Mouse (Mus musculus): ENCODE measurements around the gene Gm42742.
A peak's percentile ranks its signal among the peaks of the same experiment; 100 is the strongest.

Gene Gm42742

DNA sequence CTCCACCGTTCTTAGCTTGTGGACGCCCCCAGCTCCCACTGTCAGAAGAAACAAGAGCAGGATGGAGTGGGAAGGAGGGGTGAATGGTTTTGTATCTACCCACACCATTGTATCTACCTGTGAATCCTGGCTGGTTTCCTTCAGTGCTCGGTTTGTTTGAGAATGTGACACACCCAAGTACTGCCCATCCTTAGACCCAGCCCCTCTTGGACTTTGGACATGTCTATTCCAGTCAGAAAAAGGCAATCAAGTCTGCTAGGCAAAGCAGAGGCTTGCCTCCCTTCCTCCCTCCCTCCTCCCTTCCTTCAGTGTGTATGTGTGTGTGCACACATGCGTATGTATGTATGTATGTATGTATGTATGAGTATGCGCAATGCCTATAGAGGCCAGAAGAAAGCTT is 17.3 kb downstream of the Gm42742 start:
- DNase-seq (ENCODE audit: low spot score in 2 of 2), result no peak

DNA sequence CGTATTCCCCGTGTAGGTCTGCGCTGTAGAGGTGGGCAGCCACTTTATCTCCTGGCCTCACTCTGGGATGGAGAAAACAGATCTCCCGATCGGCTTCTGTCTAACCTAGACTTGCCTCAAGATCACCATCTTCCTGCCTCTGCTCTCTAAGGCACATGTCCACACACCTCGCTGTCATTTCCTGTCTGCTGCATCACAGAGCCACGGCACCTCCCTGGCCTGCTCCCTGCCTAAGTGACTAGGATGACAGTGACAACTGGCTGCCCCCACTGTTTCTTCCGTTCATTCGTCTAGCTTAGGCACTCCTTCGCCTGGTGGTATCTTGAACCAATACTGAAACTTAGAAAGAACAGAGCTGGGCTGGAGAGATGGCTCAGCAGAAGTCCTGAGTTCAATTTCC is 21.3 kb downstream of the Gm42742 start:
- DNase-seq (ENCODE audit: low spot score in 2 of 2), result no peak

DNA sequence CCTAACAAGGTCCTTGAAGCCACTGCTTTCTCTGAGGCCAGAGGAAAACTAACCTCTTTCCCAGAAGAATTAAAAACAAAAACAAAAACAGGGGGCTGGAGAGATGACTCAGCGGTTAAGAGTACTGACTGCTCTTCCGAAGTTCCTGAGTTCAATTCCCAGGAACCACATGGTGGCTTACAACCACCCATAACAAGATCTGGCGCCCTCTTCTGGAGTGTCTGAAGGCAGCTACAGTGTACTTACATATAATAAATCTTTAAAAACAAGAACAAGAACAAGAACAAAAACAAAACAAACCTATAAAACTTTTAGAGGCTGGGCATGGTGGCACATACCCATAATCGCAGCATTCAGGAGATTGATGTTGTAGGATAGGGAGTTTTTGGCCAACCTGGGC is 24.4 kb downstream of the Gm42742 start:
- no peak for DNase-seq (ENCODE audit: low spot score in 2 of 2)

DNA sequence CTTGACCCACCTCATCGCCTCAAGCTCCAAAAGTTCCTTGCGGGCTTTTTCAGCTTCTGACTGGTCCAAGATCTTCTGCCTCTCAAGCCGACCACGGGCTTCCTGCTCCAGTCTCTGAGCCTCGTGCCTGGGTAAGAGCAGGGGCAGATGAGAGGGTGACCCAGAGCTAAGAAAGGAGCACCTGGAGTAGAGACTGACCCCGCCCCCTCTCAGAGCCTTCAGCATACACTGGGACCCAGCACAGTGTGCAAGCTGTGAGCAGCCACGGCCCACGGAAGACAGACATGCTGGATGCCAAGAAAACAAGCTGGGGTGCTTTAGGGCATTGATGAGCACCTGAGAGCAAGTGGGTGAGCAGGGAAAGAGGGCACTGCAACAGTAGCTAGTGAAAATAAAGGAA is 32.1 kb downstream of the Gm42742 start:
- no peak for DNase-seq (ENCODE audit: low spot score in 2 of 2)

DNA sequence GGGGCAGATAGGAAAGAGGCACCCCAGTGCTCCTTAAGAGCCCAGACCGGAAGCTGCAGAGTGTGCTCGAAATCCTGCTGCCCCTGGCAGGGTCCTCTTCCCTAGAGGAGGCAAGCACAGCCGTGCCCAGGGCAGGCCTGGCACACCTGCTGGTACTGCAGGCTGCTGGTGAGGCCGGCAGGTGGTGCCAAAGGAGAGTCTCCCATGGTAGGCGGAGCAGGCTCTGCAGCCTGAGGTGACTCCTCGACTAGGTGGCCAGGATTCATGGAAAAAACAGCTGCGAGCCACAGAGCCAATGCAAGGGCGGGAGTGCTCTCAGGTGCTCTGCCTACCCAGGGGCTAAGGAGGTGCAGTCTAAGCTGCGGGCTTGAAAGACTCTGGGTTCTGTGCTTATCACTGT is 34.6 kb downstream of the Gm42742 start:
- DNase-seq (ENCODE audit: low spot score in 2 of 2), result no peak

DNA sequence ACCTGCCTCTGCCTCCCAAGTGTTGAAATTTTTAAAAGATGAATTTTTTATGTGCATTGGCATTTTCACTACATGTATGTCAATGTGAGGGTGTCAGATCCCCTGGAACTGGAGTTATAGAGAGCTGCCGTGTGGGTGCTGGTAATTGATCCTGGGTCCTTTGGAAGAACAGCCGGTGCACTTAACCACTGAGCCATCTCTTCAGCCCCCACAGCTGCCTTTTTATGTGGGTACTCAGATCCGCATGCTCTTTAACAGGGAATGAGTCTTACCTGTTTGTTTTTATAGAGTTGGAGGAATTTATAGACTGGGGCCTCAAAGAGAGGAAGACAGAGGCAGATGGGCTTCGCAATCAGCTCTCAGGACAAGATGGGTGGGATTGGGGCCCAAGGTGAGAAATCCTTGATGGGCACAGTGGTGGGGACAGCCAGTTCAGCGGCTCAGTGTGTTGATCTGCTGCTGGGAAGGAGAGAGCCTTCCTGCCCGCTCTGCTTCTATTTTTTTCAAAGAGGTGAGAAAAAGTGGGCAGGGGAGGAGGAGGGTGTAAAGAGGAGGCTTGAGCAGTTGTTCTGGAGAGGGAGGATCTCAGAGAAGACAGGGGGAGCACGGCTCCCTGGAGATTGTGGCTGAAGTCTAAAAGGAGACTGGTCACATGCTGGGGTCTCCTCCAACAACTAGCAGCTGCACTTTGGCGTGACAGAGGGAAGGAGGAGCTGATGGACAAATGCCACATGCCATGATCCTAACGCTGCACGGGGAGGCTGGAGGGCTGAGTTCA is 36.0 kb downstream of the Gm42742 start:
- no peak for DNase-seq (ENCODE audit: low spot score in 2 of 2)

DNA sequence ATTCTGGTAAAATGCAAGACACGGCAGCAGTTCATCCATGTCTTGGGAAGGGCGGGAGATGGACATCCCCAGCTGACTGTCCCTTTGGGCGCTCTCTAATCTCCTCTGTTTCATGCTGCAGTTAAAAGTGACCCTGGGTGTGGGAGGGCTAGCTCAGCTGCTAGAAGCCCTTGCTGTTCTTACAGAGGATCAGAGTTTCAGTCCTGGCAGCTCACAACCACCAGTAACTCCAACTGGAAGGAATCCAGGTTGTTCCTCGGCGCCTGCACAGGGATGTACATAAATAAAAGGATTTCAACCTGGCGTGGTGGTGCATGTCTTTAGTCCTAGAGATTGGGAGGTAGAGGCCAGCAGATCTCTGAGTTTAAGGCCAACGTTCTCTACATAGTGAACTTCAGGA is 37.8 kb downstream of the Gm42742 start:
- DNase-seq (ENCODE audit: low spot score in 2 of 2), result no peak

DNA sequence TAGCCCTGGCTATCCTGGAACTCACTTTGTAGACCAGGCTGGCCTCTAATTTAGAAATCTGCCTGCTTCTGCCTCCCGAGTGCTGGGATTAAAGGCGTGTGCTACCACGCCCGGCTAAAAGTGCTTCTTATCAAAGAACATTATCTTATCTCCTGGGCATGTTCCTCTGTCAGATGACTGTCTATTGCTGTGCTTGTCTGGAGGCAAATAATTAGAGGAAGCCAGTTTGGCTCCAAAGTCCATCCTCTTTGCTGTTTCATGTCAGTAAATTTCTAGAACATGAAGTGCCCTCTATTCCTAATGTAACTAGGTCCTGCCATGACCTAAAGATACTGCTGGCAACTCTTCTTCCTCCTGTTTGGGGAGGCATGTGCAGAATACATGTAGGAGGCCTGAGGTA is 38.8 kb downstream of the Gm42742 start:
- no peak for DNase-seq (ENCODE audit: low spot score in 2 of 2)

DNA sequence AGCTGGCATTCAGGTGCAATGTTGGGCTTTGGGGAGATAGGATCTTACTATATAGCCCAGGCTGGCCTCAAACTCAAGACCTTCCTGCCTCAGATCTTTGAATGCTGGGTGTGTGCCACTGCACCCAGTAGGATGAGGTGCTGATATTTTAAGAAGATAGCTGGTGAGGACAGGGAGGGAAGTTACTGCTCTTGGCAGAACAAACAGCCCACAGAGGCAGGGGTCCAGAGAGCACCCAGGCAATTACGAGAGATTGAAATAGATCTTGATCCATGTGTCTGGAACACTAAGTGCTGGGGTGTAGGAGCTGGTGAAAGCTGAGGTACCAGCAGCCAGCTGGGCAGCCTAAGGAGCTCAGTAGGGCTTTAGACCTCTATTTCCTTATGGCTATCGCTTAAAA is 39.3 kb downstream of the Gm42742 start:
- no peak for DNase-seq (ENCODE audit: low spot score in 2 of 2)

DNA sequence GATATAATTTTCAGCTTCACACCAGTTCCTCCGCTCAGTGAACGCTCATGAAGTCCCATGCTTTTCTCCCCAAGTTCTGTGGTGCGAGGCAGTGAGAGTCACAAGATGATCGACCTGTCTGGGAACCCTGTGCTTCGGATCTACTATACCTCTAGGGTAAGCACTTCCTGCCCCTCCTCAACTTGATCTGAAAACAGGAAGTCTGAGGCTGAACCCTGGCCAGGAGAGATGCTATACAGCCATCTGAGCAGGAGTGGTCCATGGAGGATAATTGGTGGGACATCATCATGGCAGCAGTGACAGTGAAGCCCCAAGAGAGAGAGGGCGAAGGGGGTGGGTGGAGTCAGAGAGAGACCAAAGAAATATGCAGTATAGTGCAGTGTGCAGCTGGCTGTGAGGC is 42.1 kb downstream of the Gm42742 start:
- DNase-seq (ENCODE audit: low spot score in 2 of 2), result no peak

DNA sequence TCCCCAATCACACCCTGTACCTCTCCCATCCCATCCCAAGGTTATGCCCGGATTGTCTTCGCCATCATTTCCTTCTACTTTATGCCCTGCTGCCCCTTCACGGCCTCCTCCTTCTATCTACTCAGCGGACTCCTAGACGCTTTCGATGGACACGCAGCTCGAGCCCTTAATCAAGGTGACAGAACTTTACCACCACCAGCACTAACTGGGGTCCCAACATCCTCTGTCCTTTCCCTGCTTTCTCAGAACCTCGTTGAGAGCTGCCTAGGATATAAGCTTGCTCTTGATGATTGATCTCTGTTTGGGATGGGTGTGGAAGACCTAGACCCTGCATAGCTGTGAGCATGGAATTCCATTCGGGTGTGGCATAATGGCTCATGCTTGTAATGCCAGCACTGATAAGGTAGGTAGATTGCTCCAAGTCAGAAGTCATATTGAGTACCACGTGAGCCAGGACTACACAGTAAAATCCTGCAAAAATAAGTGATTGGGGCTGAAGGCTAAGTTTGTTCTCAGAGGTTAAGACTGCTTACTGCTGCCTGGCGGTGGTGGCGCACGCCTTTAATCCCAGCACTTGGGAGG is 43.9 kb downstream of the Gm42742 start:
- DNase-seq (ENCODE audit: low spot score in 2 of 2), result no peak

DNA sequence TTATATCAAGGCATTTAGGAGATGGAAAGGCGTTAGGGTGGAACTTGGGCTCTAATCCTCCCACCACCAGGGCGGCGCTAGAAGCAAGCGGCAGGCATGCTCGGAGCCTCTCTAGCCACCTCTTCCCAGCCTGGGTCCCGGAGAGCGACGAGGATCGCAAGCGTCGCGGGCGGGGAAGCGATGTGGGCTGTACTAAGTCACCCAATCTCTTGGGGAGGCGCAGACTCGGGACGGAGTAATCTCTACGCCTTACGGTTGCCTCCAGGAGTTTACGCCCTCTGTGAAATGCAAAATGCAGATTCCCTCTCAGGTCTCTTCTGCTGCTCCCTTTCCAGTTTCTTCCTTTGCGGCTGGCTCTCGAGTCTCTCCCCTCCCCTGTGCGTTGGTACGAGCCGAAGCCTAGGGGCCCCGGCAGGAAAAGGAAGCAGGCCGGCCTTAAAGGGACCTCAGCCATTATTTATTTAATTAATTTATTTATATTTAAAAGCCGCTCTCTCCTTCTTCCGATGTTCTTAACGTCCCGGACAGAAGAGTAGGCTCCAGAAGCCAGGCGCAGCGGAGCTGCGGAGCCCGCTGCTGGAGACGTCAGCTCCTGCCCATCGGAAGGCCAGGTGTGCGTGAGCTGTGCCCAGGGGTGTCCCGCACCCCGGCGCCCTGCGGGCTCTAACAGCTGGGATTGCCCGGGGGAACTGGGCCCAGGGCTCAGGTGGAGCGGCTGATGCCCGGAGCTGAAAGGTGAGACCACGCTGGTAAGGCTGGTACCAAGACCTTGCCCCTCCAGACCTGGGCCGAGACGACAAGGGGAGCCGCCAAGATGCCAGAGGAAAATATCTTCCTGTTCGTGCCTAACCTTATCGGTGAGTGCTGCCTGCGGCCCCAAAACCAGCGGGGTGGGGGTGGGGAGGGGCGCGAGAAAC is 44.7 kb downstream of the Gm42742 start, which contains the start of gene Cdiptos:
Cdiptos (minus strand) TSS at position 149 of the 917 bp plus-strand sequence.
- peak; percentile 91 to 94 for DNase-seq (ENCODE audit: low spot score in 2 of 2)

DNA sequence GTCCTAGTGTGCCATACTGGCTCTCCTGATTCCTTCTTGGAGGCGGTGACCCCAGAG is 45.2 kb downstream of the Gm42742 start, which contains the start of gene Cdipt:
Cdipt (plus strand) TSS at position 22 of the 57 bp plus-strand sequence.
- no peak for DNase-seq (ENCODE audit: low spot score in 2 of 2)

DNA sequence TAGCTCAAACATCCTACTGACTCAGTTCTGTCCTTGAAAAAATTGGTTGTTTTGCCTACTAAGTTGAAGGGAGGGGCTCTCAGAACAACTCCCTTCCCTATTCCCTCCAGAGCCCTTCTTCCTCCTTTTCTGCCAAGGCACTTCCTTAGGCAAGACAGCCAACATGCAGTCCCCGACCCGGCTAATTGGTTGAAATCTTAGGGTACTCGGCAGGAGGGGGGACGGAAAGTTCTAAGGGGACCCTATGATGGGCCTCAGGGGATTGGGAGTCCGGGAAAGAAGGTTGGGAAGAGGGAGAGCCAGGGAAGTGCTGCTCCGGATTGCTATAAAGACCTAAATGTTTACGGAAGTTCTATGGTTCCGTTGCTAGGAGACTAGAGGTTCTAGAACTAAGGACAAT is 45.4 kb downstream of the Gm42742 start:
- DNase-seq (ENCODE audit: low spot score in 2 of 2), result no peak

DNA sequence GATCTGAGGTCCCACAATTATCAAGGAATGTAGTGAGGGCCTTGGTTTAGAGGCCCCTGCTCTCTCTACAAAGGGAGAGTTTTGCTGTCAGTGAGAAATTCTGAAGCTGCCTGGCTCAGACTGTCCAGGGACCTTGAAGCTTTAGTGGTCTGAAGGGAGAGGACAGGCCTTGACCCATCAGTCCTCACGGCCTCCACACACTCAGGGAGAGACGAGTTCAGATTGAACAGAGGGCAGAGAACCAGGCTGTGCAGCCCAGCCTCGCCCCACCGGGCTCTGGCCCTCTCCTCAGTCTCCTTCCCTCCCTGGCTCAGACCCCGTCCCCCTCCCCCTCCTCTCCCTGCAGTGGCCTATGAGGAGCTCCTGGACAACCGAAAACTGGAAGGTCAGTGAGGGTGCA is 53.5 kb downstream of the Gm42742 start:
- DNase-seq (ENCODE audit: low spot score in 2 of 2), result no peak

DNA sequence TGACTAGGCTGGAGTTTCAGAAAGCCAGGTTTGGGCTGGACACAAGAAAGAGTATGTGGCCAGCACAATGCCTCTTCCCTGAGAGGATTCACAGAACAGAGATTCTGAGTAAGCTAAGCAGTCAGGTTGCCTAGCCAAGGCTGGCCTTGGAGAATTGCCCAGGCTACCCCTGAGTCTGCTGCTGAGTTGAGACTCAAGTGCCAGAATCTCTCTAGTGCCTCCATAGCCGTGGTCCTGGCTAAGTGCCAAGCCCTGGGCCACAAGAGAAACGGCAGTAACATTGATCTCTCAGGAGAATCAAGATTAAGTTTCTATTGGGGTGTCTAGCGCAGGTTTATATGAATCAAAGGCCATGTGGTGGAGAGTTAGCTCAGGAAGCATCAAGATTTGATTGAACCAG is 55.3 kb downstream of the Gm42742 start:
- no peak for DNase-seq (ENCODE audit: low spot score in 2 of 2)
